Mouse (Mus musculus) midbrain, embryonic 10.5 days (tissue): Measurements from ENCODE around the gene Cplx1. TPM values are rescaled to one million over a fixed set of nuclear protein-coding genes. Genes with fewer than 3 reads are reported as not detected.
"Not testable (repeated sequence)": the region's sequence is repeated elsewhere in the genome, so short reads cannot be mapped to it uniquely, and the experiment has no call there.

ENCODE experiments used
- DNase-seq: peaks from one replicate; pipeline ENCODE4 v3.0.0-alpha.2; 2017; ENCODE audit warnings: low spot score
- H3K27ac ChIP-seq: fragments of 300-500 bp; sonication (generic); replicated peaks from 2 replicates; pipeline ENCODE4 v1.5.1; 2016; ENCODE audit warnings: mild to moderate bottlenecking
- H3K27me3 ChIP-seq: fragments of 300-500 bp; sonication (generic); 2 replicates; pipeline ENCODE4 v1.6.1; 2016; ENCODE audit warnings: low read depth, mild to moderate bottlenecking; ENCODE audit not compliant: poor library complexity, severe bottlenecking
- H3K36me3 ChIP-seq: fragments of 300-500 bp; sonication (generic); 2 replicates; pipeline ENCODE4 v1.6.1; 2016; ENCODE audit warnings: mild to moderate bottlenecking, moderate library complexity
- H3K4me1 ChIP-seq: fragments of 300-500 bp; sonication (generic); 2 replicates; pipeline ENCODE4 v1.6.1; 2016
- H3K4me3 ChIP-seq: fragments of 300-500 bp; sonication (generic); 2 replicates; pipeline ENCODE4 v1.5.1; 2016; ENCODE audit warnings: mild to moderate bottlenecking, moderate library complexity
- H3K9me3 ChIP-seq: fragments of 300-500 bp; sonication (generic); replicated peaks from 2 replicates; pipeline ENCODE4 v1.6.1; 2016; ENCODE audit warnings: mild to moderate bottlenecking
- WGBS: fragments of 180-500 bp; shearing (Covaris S2); methylation state at CpG from one replicate; pipeline ENCODE4 v1.1.7; 2016; 5-methylcytosine and 5-hydroxymethylcytosine counted together
- polyA plus RNA-seq: library from polyadenylated mRNA; unstranded; fragments of >200 nt; fragmentation: Nextera tagmentation; extraction: Ambion mirVana; gene quantifications from 2 replicates; pipeline ENCODE4 v1.2.1, GENCODE M21; 2016

Cplx1 gene
- polyA plus RNA-seq, 1 experiment from 2014 or later = 4.3 TPM

- WGBS = 95% methylated on average over 1 of the region's 1 CpGs
- H3K4me3 ChIP-seq = no peak overlapping the region
- H3K9me3 ChIP-seq = no peaks in the 10 kb centered on the region
- H3K36me3 ChIP-seq = peaks cover 96% of the 10 kb centered on the region
- no peaks in the 10 kb centered on the region for H3K27me3 ChIP-seq
- no peaks in the 10 kb centered on the region for H3K4me1 ChIP-seq
- H3K27ac ChIP-seq = no peak overlapping the region
- DNase-seq = no peak
Measured at GRCm38 (mm10) chr5:108501573-108501972, 48.3 kb downstream of the Cplx1 start.

- 91% methylated on average over 5 of the region's 5 CpGs for WGBS
Measured at GRCm38 (mm10) chr5:108486148-108486547, 63.7 kb downstream of the Cplx1 start.

DNA sequence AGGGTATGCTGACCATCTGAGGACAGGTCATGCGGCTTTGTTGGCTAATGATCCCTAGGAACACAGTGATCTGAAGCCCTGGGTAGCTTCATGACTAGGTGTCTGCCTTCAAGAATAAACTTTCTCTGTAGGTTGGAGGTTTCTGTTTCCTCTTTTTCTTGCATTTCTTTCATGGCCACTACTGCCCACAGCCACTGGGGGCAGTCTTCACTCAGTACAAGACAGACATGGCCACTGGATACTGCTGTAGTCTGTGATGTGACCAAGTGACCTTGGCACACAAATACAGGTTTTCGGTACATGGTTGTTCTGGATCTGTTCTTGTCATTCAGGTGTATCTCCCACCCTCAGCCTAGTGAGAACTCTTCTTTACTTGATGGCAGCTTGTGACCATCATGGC, 64.6 kb downstream of the Cplx1 start:
- peak; percentile 24 for DNase-seq

More at GRCm38 (mm10) chr5:108486148-108486547, 63.7 kb downstream of the Cplx1 start:
- not testable (repeated sequence) for H3K27me3 ChIP-seq, H3K27ac ChIP-seq, DNase-seq, H3K9me3 ChIP-seq, H3K4me3 ChIP-seq, H3K4me1 ChIP-seq
- H3K36me3 ChIP-seq = peaks cover 83% of the 10 kb centered on the region

DNA sequence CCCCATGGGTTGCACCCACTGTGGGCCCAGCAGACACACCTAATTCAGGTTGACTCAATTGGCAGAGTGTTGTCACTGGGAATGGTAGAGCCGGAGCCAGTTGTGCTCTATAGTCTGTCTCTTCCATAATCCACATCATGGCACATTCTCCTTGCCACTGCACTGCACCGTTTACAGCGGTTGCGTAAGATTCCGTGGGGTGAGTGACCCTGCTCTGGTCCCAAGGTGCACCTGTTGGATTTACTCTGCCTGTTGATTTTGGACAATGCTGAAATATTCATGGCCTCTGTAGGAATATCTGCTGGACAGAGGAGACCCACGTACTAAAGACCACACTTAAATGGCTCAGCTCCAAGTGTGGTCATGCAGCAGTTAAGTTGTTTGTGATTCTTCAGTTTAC, 66.8 kb downstream of the Cplx1 start:
- H3K4me3 ChIP-seq = no peak overlapping the region
- no peaks in the 10 kb centered on the region for H3K4me1 ChIP-seq
- H3K36me3 ChIP-seq = peaks cover 74% of the 10 kb centered on the region
- H3K9me3 ChIP-seq = no peaks in the 10 kb centered on the region
- no peak overlapping the region for H3K27ac ChIP-seq
- no peaks in the 10 kb centered on the region for H3K27me3 ChIP-seq
- DNase-seq = no peak
- WGBS = 95% methylated on average over 6 of the region's 6 CpGs

More for the DNA sequence above, 64.6 kb downstream of the Cplx1 start:
- no peaks in the 10 kb centered on the region for H3K27me3 ChIP-seq
- H3K9me3 ChIP-seq = no peaks in the 10 kb centered on the region
- peaks cover 76% of the 10 kb centered on the region for H3K36me3 ChIP-seq
- H3K27ac ChIP-seq = no peak overlapping the region
- WGBS = 96% methylated on average over 2 of the region's 2 CpGs
- H3K4me1 ChIP-seq = no peaks in the 10 kb centered on the region
- no peak overlapping the region for H3K4me3 ChIP-seq

DNA sequence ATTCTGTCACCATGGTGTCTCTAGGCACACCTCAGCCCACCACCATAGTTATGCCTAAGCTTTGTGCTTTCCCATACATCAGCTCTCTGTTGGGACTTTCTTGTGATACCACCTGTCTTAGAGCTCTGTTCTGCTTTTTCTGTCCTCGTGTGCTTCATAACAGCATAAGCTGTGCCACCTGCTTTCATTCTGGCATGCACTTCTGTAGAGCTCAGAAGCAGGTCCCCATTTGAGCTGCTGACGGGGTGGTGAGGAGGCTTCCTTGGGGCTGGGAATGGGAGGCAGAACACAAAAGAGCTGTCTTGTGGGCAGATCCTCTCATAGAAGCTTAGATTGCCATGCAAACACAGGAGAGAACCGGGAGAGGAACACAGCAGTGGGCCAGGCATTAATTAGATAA, 73.8 kb downstream of the Cplx1 start:
- H3K9me3 ChIP-seq = no peaks in the 10 kb centered on the region
- H3K4me1 ChIP-seq = no peaks in the 10 kb centered on the region
- no peak overlapping the region for H3K4me3 ChIP-seq
- DNase-seq = no peak
- peaks cover 92% of the 10 kb centered on the region for H3K36me3 ChIP-seq
- no peak overlapping the region for H3K27ac ChIP-seq
- H3K27me3 ChIP-seq = no peaks in the 10 kb centered on the region
- WGBS = 91% methylated on average over 3 of the region's 3 CpGs

- no peak overlapping the region for H3K27ac ChIP-seq
- no peak for DNase-seq
- WGBS = 93% methylated on average over 4 of the region's 4 CpGs
Measured at GRCm38 (mm10) chr5:108473737-108474136, 76.1 kb downstream of the Cplx1 start.

GRCm38 (mm10) chr5:108469617-108470016, 80.2 kb downstream of the Cplx1 start:
- H3K4me1 ChIP-seq = no peaks in the 10 kb centered on the region
- no peak overlapping the region for H3K27ac ChIP-seq
- peaks cover 56% of the 10 kb centered on the region for H3K36me3 ChIP-seq
- WGBS = 85% methylated on average over 7 of the region's 7 CpGs
- H3K4me3 ChIP-seq = no peak overlapping the region
- DNase-seq = no peak
- no peaks in the 10 kb centered on the region for H3K9me3 ChIP-seq
- no peaks in the 10 kb centered on the region for H3K27me3 ChIP-seq

More at GRCm38 (mm10) chr5:108473737-108474136, 76.1 kb downstream of the Cplx1 start:
- Histone ChIP-seq H3K36me3 (peaks cover 76% of the 10 kb centered on the region), H3K4me1 (no peaks in the 10 kb centered on the region), H3K27me3 (no peaks in the 10 kb centered on the region), H3K4me3 (no peak overlapping the region), H3K9me3 (no peaks in the 10 kb centered on the region)

Other genes with a start within 250 kb of the Cplx1 start
- 6.1 and 7.5 TPM in 2 replicates for gene Pigg, start 237.4 kb downstream of the Cplx1 start, polyA plus RNA-seq
- gene Gm42517, start 182.1 kb downstream of the Cplx1 start, polyA plus RNA-seq = 0.07 TPM in 1 of 2 replicates, not detected in the other
- 0.16 and 0.53 TPM in 2 replicates for gene Pde6b, start 161.6 kb downstream of the Cplx1 start, polyA plus RNA-seq
- gene Atp5k, start 115.6 kb downstream of the Cplx1 start, polyA plus RNA-seq = 361 and 381 TPM in 2 replicates
- gene Mfsd7a, start 101.1 kb downstream of the Cplx1 start, polyA plus RNA-seq = 0.11 and 0.16 TPM in 2 replicates
- 21.2 and 27.8 TPM in 2 replicates for gene Pcgf3, start 88.8 kb downstream of the Cplx1 start, polyA plus RNA-seq
- 59.8 and 64.2 TPM in 2 replicates for gene Gak, start 79.7 kb upstream of the Cplx1 start, polyA plus RNA-seq
- gene Tmem175, start 79.7 kb upstream of the Cplx1 start, polyA plus RNA-seq = 19.8 and 24.0 TPM in 2 replicates
- gene Idua, start 110.3 kb upstream of the Cplx1 start, polyA plus RNA-seq = 11.5 and 13.3 TPM in 2 replicates
- 12.8 and 15.1 TPM in 2 replicates for gene Dgkq, start 119.6 kb upstream of the Cplx1 start, polyA plus RNA-seq
- gene Slc26a1, start 125.5 kb upstream of the Cplx1 start, polyA plus RNA-seq = 0.56 and 0.93 TPM in 2 replicates
- 11.0 and 14.9 TPM in 2 replicates for gene Fgfrl1, start 142.4 kb upstream of the Cplx1 start, polyA plus RNA-seq
- 0.17 TPM in 1 of 2 replicates, not detected in the other for gene Rnf212, start 225.0 kb upstream of the Cplx1 start, polyA plus RNA-seq
- not detected in 2 replicates for gene Tmed11, start 245.3 kb upstream of the Cplx1 start, polyA plus RNA-seq